Mouse (Mus musculus) spleen, postnatal 10 days (tissue): ENCODE data around the gene Rnase13.
"Not testable (repeated sequence)": the region's sequence is repeated elsewhere in the genome, so short reads cannot be mapped to it uniquely, and the experiment has no call there.

Experiments used
- DNase-seq, 2 experiments: peaks; one replicate each; pipeline ENCODE4 v3.0.0; 2021 to 2022; ENCODE audit warnings: low spot score in 2 of 2

The Rnase13 gene

GRCm38 (mm10) chr14:51922571-51922865 is at the start of gene Rnase13:
Rnase13 (minus strand) TSS chr14:51922773.
- DNase-seq = no peak

- DNase-seq = no peak
Measured at GRCm38 (mm10) chr14:51967400-51967799, 44.8 kb upstream of the Rnase13 start.

GRCm38 (mm10) chr14:51960316-51960715 is 37.7 kb upstream of the Rnase13 start:
- no peak for DNase-seq

GRCm38 (mm10) chr14:51943336-51943735 is 20.8 kb upstream of the Rnase13 start:
- no peak for DNase-seq

- no peak for DNase-seq
Measured at GRCm38 (mm10) chr14:51942236-51942635, 19.7 kb upstream of the Rnase13 start.

- DNase-seq = no peak
Measured at GRCm38 (mm10) chr14:51941577-51941976, 19.0 kb upstream of the Rnase13 start.

GRCm38 (mm10) chr14:51940944-51941560 is 18.5 kb upstream of the Rnase13 start:
- no peak for DNase-seq

GRCm38 (mm10) chr14:51939005-51939404 is 16.4 kb upstream of the Rnase13 start:
- DNase-seq = no peak

GRCm38 (mm10) chr14:51932092-51933020 is 9.8 kb upstream of the Rnase13 start:
- no peak for DNase-seq

GRCm38 (mm10) chr14:51930824-51931223 is 8.3 kb upstream of the Rnase13 start:
- no peak for DNase-seq

GRCm38 (mm10) chr14:51929968-51930367 is 7.4 kb upstream of the Rnase13 start:
- no peak for DNase-seq

- DNase-seq = no peak
Measured at GRCm38 (mm10) chr14:51929309-51929943, 6.9 kb upstream of the Rnase13 start.

- DNase-seq = not testable (repeated sequence)
Measured at GRCm38 (mm10) chr14:51926930-51927329, 4.4 kb upstream of the Rnase13 start.

- DNase-seq = no peak
Measured at GRCm38 (mm10) chr14:51923492-51923891, 919 bp upstream of the Rnase13 start.

- no peak for DNase-seq
Measured at GRCm38 (mm10) chr14:51922910-51923309, 337 bp upstream of the Rnase13 start.

GRCm38 (mm10) chr14:51921759-51922570 is 608 bp downstream of the Rnase13 start:
- DNase-seq = no peak

GRCm38 (mm10) chr14:51918966-51919365 is 3.6 kb downstream of the Rnase13 start:
- DNase-seq = no peak

GRCm38 (mm10) chr14:51918125-51918524 is 4.4 kb downstream of the Rnase13 start, which contains the start of gene Tppp2:
Tppp2 (plus strand) TSS chr14:51918425.
- DNase-seq = no peak

GRCm38 (mm10) chr14:51916539-51916938 is 6.0 kb downstream of the Rnase13 start:
- DNase-seq = no peak

- DNase-seq = no peak
Measured at GRCm38 (mm10) chr14:51915030-51915429, 7.5 kb downstream of the Rnase13 start.

- peak in 1 of 2 experiments; percentile 44 for DNase-seq
Measured at GRCm38 (mm10) chr14:51913960-51914762, 8.4 kb downstream of the Rnase13 start, which contains the start of gene Ndrg2. Ndrg2 (minus strand) TSS chr14:51914158.
